Mouse (Mus musculus) myocyte (in vitro differentiated cells): Measurements from ENCODE around the gene Cdk19. TPM values are rescaled to one million over a fixed set of nuclear protein-coding genes. Genes with fewer than 3 reads are reported as not detected.

Experiments
- H3K27me3 ChIP-seq: one replicate; pipeline ENCODE4 v1.6.1; 2011; ENCODE audit not compliant: control insufficient read depth, insufficient read depth, insufficient read length
- H3K36me3 ChIP-seq: one replicate; pipeline ENCODE4 v1.6.1; 2011; ENCODE audit not compliant: control insufficient read depth, insufficient read depth
- H3K4me2 ChIP-seq: one replicate; pipeline ENCODE4 v1.6.1; 2011; ENCODE audit warnings: low read depth, control low read depth
- H3K4me3 ChIP-seq: one replicate; pipeline ENCODE4 v1.5.1; 2011; ENCODE audit warnings: mild to moderate bottlenecking, control low read depth, moderate library complexity
- H3K79me2 ChIP-seq: one replicate; pipeline ENCODE4 v1.6.1; 2011; ENCODE audit not compliant: control insufficient read depth, insufficient read depth
- H3ac ChIP-seq: one replicate; pipeline ENCODE4 v1.6.1; 2011; ENCODE audit not compliant: control insufficient read depth, insufficient read length
- CEBPB ChIP-seq: IDR thresholded peaks from 2 replicates; pipeline ENCODE4 v1.6.1; 2011; ENCODE audit warnings: mild to moderate bottlenecking, moderate library complexity; ENCODE audit not compliant: poor library complexity, insufficient read depth, severe bottlenecking
- E2F4 ChIP-seq: IDR thresholded peaks from one replicate; pipeline ENCODE4 v1.6.1; 2011; ENCODE audit warnings: mild to moderate bottlenecking, control low read depth, moderate library complexity; ENCODE audit not compliant: insufficient read depth
- MAX ChIP-seq: IDR thresholded peaks from one replicate; pipeline ENCODE4 v1.6.1; 2011; ENCODE audit warnings: low read depth, mild to moderate bottlenecking, control low read depth
- MYOD1 ChIP-seq, 3 experiments: IDR thresholded peaks; one replicate each; pipeline ENCODE4 v1.6.1; 2011; ENCODE audit warnings: control low read depth in 2 of 3, low read depth in 2 of 3, mild to moderate bottlenecking in 2 of 3, moderate library complexity in 1 of 3; ENCODE audit not compliant: insufficient read length in 2 of 3, control insufficient read depth in 1 of 3
- MYOG ChIP-seq, 3 experiments: IDR thresholded peaks; one replicate each; pipeline ENCODE4 v1.6.1; 2011; ENCODE audit warnings: control low read depth in 2 of 3, low read depth in 2 of 3, mild to moderate bottlenecking in 2 of 3; ENCODE audit not compliant: insufficient read length in 2 of 3, control insufficient read depth in 1 of 3, insufficient read depth in 1 of 3
- POLR2A ChIP-seq: IDR thresholded peaks from one replicate; pipeline ENCODE4 v1.6.1; 2011; ENCODE audit warnings: low read depth, mild to moderate bottlenecking, control low read depth, moderate library complexity; ENCODE audit not compliant: insufficient read length
- POLR2AphosphoS2 ChIP-seq: IDR thresholded peaks from one replicate; pipeline ENCODE4 v1.6.1; 2011; ENCODE audit warnings: low read depth, control low read depth; ENCODE audit not compliant: insufficient read length
- REST ChIP-seq: IDR thresholded peaks from one replicate; pipeline ENCODE4 v1.6.1; 2011; ENCODE audit warnings: mild to moderate bottlenecking, control low read depth, moderate library complexity; ENCODE audit not compliant: insufficient read depth, insufficient read length
- SRF ChIP-seq: IDR thresholded peaks from one replicate; pipeline ENCODE4 v1.6.1; 2011; ENCODE audit warnings: low read depth; ENCODE audit not compliant: control insufficient read depth, insufficient read length
- TCF12 ChIP-seq: IDR thresholded peaks from one replicate; pipeline ENCODE4 v1.6.1; 2011; ENCODE audit warnings: mild to moderate bottlenecking, control low read depth; ENCODE audit not compliant: poor library complexity, insufficient read depth, severe bottlenecking
- TCF3 ChIP-seq: IDR thresholded peaks from one replicate; pipeline ENCODE4 v1.6.1; 2011; ENCODE audit warnings: low read depth, control low read depth; ENCODE audit not compliant: insufficient read length
- USF1 ChIP-seq: IDR thresholded peaks from one replicate; pipeline ENCODE4 v1.6.1; 2011; ENCODE audit warnings: low read depth, mild to moderate bottlenecking, control low read depth, moderate library complexity
- polyA plus RNA-seq: library from polyadenylated mRNA; unstranded; fragments of >200 nt; fragmentation: generic; extraction: Trizol; gene quantifications from one replicate; pipeline ENCODE4 v1.2.1, GENCODE M21; 2012; ENCODE audit warnings: missing spikeins

Cdk19 gene
- polyA plus RNA-seq, 1 experiment, result 5.3 TPM

GRCm38 (mm10) chr10:40499314-40500252, 160.2 kb downstream of the Cdk19 start:
- no peak for TF ChIP-seq POLR2A
- no peak for TF ChIP-seq USF1
- TF ChIP-seq CEBPB, result no peak
- TF ChIP-seq POLR2AphosphoS2, result no peak
- TF ChIP-seq SRF, result no peak
- TF ChIP-seq REST, result no peak
- TF ChIP-seq E2F4, result no peak
- TF ChIP-seq MYOD1 (IDR thresholded peaks at IDR 0.05; ENCODE audit: control insufficient read depth in 1 of 3, insufficient read length in 2 of 3, low read depth in 2 of 3), result no peak
- TF ChIP-seq MYOG (IDR thresholded peaks at IDR 0.05; ENCODE audit: control insufficient read depth in 1 of 3, insufficient read depth in 1 of 3, insufficient read length in 2 of 3, low read depth in 2 of 3), result no peak
- no peak for TF ChIP-seq TCF3
- no peak for TF ChIP-seq TCF12
- no peak for TF ChIP-seq MAX
- H3K36me3 ChIP-seq, result no peaks in the 10 kb centered on the region
- H3K4me2 ChIP-seq, result no peak overlapping the region
- H3K27me3 ChIP-seq, result no peaks in the 10 kb centered on the region
- no peaks in the 10 kb centered on the region for H3K79me2 ChIP-seq
- no peak overlapping the region for H3ac ChIP-seq
- H3K4me3 ChIP-seq, result no peak overlapping the region

DNA sequence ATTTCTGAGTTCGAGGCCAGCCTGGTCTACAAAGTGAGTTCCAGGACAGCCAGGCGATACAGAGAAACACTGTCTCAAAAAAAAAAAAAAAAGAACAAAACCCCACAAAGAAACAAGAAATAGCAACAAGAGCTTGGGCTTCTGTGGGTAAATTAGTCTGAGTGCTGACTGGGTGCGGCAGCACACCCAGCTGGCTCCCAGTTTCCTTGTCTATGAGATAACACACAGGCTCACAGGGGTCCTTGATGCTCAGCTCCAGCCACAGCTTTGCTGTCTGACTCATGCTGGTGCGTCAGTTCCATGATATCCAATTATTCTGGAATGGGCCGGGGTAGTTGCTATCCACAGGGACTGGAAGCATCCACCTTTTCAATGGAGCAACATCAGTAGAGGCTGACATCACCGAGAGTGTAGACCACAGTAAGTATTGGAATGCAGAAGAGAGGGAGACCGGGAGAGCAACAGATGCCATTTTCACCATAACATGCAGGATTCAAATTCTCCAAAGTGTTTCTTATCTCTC, 161.4 kb downstream of the Cdk19 start:
- no peaks in the 10 kb centered on the region for H3K27me3 ChIP-seq
- TF ChIP-seq POLR2AphosphoS2, result no peak
- no peak for TF ChIP-seq MYOG (IDR thresholded peaks at IDR 0.05; ENCODE audit: control insufficient read depth in 1 of 3, insufficient read depth in 1 of 3, insufficient read length in 2 of 3, low read depth in 2 of 3)
- no peak for TF ChIP-seq E2F4
- no peak for TF ChIP-seq TCF3
- no peak for TF ChIP-seq MAX
- TF ChIP-seq REST, result no peak
- no peak for TF ChIP-seq CEBPB
- no peak for TF ChIP-seq MYOD1 (IDR thresholded peaks at IDR 0.05; ENCODE audit: control insufficient read depth in 1 of 3, insufficient read length in 2 of 3, low read depth in 2 of 3)
- TF ChIP-seq POLR2A, result no peak
- TF ChIP-seq TCF12, result no peak
- TF ChIP-seq USF1, result no peak
- no peak for TF ChIP-seq SRF
- H3K36me3 ChIP-seq, result no peaks in the 10 kb centered on the region
- no peak overlapping the region for H3K4me3 ChIP-seq
- no peaks in the 10 kb centered on the region for H3K79me2 ChIP-seq
- H3ac ChIP-seq, result no peak overlapping the region
- no peak overlapping the region for H3K4me2 ChIP-seq

GRCm38 (mm10) chr10:40502734-40503133, 163.4 kb downstream of the Cdk19 start:
- H3K27me3 ChIP-seq, result no peaks in the 10 kb centered on the region
- H3K4me3 ChIP-seq, result no peak overlapping the region
- TF ChIP-seq CEBPB, result no peak
- no peak for TF ChIP-seq MYOD1 (IDR thresholded peaks at IDR 0.05; ENCODE audit: control insufficient read depth in 1 of 3, insufficient read length in 2 of 3, low read depth in 2 of 3)
- TF ChIP-seq POLR2AphosphoS2, result no peak
- TF ChIP-seq MYOG (IDR thresholded peaks at IDR 0.05; ENCODE audit: control insufficient read depth in 1 of 3, insufficient read depth in 1 of 3, insufficient read length in 2 of 3, low read depth in 2 of 3), result no peak
- no peak for TF ChIP-seq E2F4
- TF ChIP-seq POLR2A, result no peak
- no peak for TF ChIP-seq TCF12
- no peak for TF ChIP-seq TCF3
- TF ChIP-seq MAX, result no peak
- TF ChIP-seq USF1, result no peak
- no peak for TF ChIP-seq SRF
- no peak for TF ChIP-seq REST
- H3K4me2 ChIP-seq, result no peak overlapping the region
- no peak overlapping the region for H3ac ChIP-seq
- H3K36me3 ChIP-seq, result no peaks in the 10 kb centered on the region
- H3K79me2 ChIP-seq, result no peaks in the 10 kb centered on the region

DNA sequence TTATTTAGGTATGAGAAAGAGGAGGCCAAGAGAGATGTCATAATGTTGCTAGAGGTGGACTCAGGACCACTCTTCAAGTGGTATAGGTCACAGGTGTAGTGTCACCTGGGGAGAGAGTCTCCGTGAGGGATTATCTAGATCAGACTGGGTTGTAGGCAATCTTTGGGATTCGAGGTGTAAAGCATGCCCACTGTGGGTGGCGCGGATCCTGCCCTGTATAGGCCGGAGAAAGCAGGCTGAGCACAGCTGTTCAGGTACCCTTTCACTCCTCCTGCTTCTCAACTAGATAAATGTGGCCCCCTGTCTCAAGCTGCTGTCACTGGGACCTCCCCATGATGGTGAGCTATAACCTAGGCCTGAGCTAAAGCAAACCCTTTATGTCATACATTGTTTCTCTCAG, 171.0 kb downstream of the Cdk19 start:
- Histone ChIP-seq H3ac (no peak overlapping the region), H3K79me2 (no peaks in the 10 kb centered on the region), H3K4me2 (no peak overlapping the region), H3K4me3 (no peak overlapping the region), H3K27me3 (no peaks in the 10 kb centered on the region), H3K36me3 (no peaks in the 10 kb centered on the region)
- TF ChIP-seq E2F4 (no peak), USF1 (no peak), CEBPB (no peak), MYOG (IDR thresholded peaks at IDR 0.05; ENCODE audit: control insufficient read depth in 1 of 3, insufficient read depth in 1 of 3, insufficient read length in 2 of 3, low read depth in 2 of 3) (no peak), TCF3 (no peak), POLR2AphosphoS2 (no peak), REST (no peak), SRF (no peak), MYOD1 (IDR thresholded peaks at IDR 0.05; ENCODE audit: control insufficient read depth in 1 of 3, insufficient read length in 2 of 3, low read depth in 2 of 3) (no peak), TCF12 (no peak)

DNA sequence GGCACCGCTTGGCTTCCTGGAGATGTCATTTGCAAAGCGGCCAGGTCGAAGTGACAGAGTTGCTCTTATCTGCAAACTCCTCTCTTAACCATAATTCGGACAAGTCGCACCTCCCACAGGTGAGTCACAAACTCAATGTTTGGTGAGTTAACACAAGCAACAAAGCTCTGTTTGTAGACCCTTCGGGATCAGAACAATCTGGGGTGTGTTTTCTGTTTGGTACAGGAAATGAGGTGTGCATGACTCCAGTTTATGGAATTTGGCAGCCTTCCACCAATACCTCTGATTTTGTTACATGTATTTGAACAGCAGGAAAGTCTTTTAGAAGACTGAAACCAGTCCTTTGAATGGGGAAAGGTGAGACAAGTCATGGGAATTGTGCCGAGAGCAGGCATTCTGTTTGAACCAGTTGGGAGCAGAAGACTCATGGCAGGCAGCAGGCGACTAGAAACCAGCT, 171.9 kb downstream of the Cdk19 start:
- Histone ChIP-seq H3K27me3 (no peaks in the 10 kb centered on the region), H3K4me2 (no peak overlapping the region), H3ac (no peak overlapping the region), H3K79me2 (no peaks in the 10 kb centered on the region), H3K4me3 (no peak overlapping the region), H3K36me3 (no peaks in the 10 kb centered on the region)
- no peak for TF ChIP-seq REST
- TF ChIP-seq SRF, result no peak
- no peak for TF ChIP-seq CEBPB
- TF ChIP-seq MYOG (IDR thresholded peaks at IDR 0.05; ENCODE audit: control insufficient read depth in 1 of 3, insufficient read depth in 1 of 3, insufficient read length in 2 of 3, low read depth in 2 of 3), result no peak
- TF ChIP-seq USF1, result no peak
- TF ChIP-seq TCF12, result no peak
- TF ChIP-seq POLR2A, result no peak
- no peak for TF ChIP-seq E2F4
- TF ChIP-seq TCF3, result no peak
- TF ChIP-seq MAX, result no peak
- TF ChIP-seq POLR2AphosphoS2, result no peak
- no peak for TF ChIP-seq MYOD1 (IDR thresholded peaks at IDR 0.05; ENCODE audit: control insufficient read depth in 1 of 3, insufficient read length in 2 of 3, low read depth in 2 of 3)
